Mouse (Mus musculus) CH12.LX (cell line): ENCODE measurements around the gene Nr5a2. TPM values are rescaled to one million over a fixed set of nuclear protein-coding genes. Genes with fewer than 3 reads are reported as not detected.

ENCODE experiments used
- DNase-seq: peaks from one replicate; pipeline ENCODE4 v3.0.0-alpha.2; 2013; ENCODE audit errors: extremely low read depth
- H3K27ac ChIP-seq: 2 replicates; pipeline ENCODE4 v1.5.1; 2012; ENCODE audit warnings: low read depth, mild to moderate bottlenecking, control low read depth, moderate library complexity; ENCODE audit not compliant: insufficient read depth
- H3K27me3 ChIP-seq: replicated peaks from 2 replicates; pipeline ENCODE3; 2012; ENCODE audit warnings: inconsistent platforms
- H3K36me3 ChIP-seq, 2 experiments: replicated peaks in 1 of 2; 2 replicates each; pipeline versions ENCODE3 to v1.6.1; 2012; ENCODE audit warnings: inconsistent platforms in 1 of 2, low read length in 1 of 2, mild to moderate bottlenecking in 1 of 2, mixed read lengths in 1 of 2, moderate library complexity in 1 of 2; ENCODE audit not compliant: control insufficient read depth in 1 of 2, insufficient read depth in 1 of 2
- H3K4me1 ChIP-seq, 2 experiments: 2 replicates each; pipeline ENCODE4 v1.6.1; 2012; ENCODE audit warnings: inconsistent platforms in 1 of 2, moderate library complexity in 1 of 2; ENCODE audit not compliant: insufficient read depth in 2 of 2, control insufficient read depth in 1 of 2
- H3K4me2 ChIP-seq: 2 replicates; pipeline ENCODE4 v1.6.1; 2012; ENCODE audit warnings: low read depth, mild to moderate bottlenecking, control low read depth; ENCODE audit not compliant: poor library complexity, insufficient read depth, severe bottlenecking
- H3K4me3 ChIP-seq, 3 experiments: fragments of 150-350 bp in 1 of 3; sonication (generic) in 1 of 3; replicated peaks in 1 of 3; 2 replicates each; pipeline versions ENCODE3 to v1.5.1; 2011 to 2012; ENCODE audit warnings: low read depth in 2 of 3, low read length in 2 of 3, mild to moderate bottlenecking in 2 of 3, moderate library complexity in 2 of 3, control low read depth in 1 of 3, improper control_type of control experiment in 1 of 3, inconsistent platforms in 1 of 3, mixed read lengths in 1 of 3; ENCODE audit not compliant: poor library complexity in 1 of 3
- H3K79me2 ChIP-seq: replicated peaks from 2 replicates; pipeline ENCODE4 v1.6.1; 2012; ENCODE audit warnings: mild to moderate bottlenecking, moderate library complexity; ENCODE audit not compliant: control insufficient read depth, poor library complexity, insufficient read depth, severe bottlenecking; ENCODE audit errors: extremely low read depth
- H3K9ac ChIP-seq: 2 replicates; pipeline ENCODE4 v1.6.1; 2012; ENCODE audit warnings: low read depth, mild to moderate bottlenecking, control low read depth, moderate library complexity; ENCODE audit not compliant: insufficient read depth
- H3K9me3 ChIP-seq: replicated peaks from 2 replicates; pipeline ENCODE3; 2012; ENCODE audit warnings: low read length, inconsistent platforms, mixed read lengths
- BHLHE40 ChIP-seq: IDR thresholded peaks from 2 replicates; pipeline ENCODE4 v1.6.1; 2011; ENCODE audit warnings: mild to moderate bottlenecking, low read depth, low read length, improper control_type of control experiment
- CTCF ChIP-seq, 2 experiments: IDR thresholded peaks in 1 of 2; conservative IDR thresholded peaks in 1 of 2; 2 replicates each; pipeline ENCODE4 v1.5.1; 2011 to 2012; ENCODE audit warnings: low read depth in 2 of 2, low read length in 2 of 2, improper control_type of control experiment in 1 of 2, inconsistent platforms in 1 of 2, mild to moderate bottlenecking in 1 of 2, moderate library complexity in 1 of 2
- E2F4 ChIP-seq: IDR thresholded peaks from 2 replicates; pipeline ENCODE4 v1.6.1; 2011; ENCODE audit warnings: low read depth, low read length, improper control_type of control experiment; ENCODE audit not compliant: insufficient replicate concordance
- ELF1 ChIP-seq: IDR thresholded peaks from 2 replicates; pipeline ENCODE4 v1.6.1; 2014; ENCODE audit warnings: low read depth, mild to moderate bottlenecking, inconsistent platforms, low read length, improper control_type of control experiment
- ETS1 ChIP-seq: conservative IDR thresholded peaks from 2 replicates; pipeline ENCODE4 v1.6.1; 2012; ENCODE audit warnings: low read depth, mild to moderate bottlenecking, inconsistent platforms, low read length, improper control_type of control experiment, moderate library complexity
- GABPA ChIP-seq: IDR thresholded peaks from 2 replicates; pipeline ENCODE4 v1.6.1; 2012; ENCODE audit warnings: low read depth, low read length, improper control_type of control experiment, inconsistent platforms; ENCODE audit not compliant: insufficient replicate concordance
- HCFC1 ChIP-seq: IDR thresholded peaks from 2 replicates; pipeline ENCODE4 v1.6.1; 2012; ENCODE audit warnings: low read depth, mild to moderate bottlenecking, inconsistent platforms, low read length, improper control_type of control experiment
- JUN ChIP-seq: IDR thresholded peaks from 2 replicates; pipeline ENCODE4 v1.6.1; 2011; ENCODE audit warnings: low read depth, mild to moderate bottlenecking, low read length, improper control_type of control experiment, moderate library complexity; ENCODE audit not compliant: insufficient read depth
- JUND ChIP-seq: conservative IDR thresholded peaks from 2 replicates; pipeline ENCODE4 v1.6.1; 2011; ENCODE audit warnings: low read depth, low read length, improper control_type of control experiment
- KAT2A ChIP-seq: IDR thresholded peaks from 2 replicates; pipeline ENCODE4 v1.6.1; 2012; ENCODE audit warnings: low read length, improper control_type of control experiment, inconsistent platforms; ENCODE audit not compliant: insufficient replicate concordance
- MAFK ChIP-seq: IDR thresholded peaks from 2 replicates; pipeline ENCODE4 v1.6.1; 2011; ENCODE audit warnings: low read length, improper control_type of control experiment; ENCODE audit not compliant: insufficient replicate concordance
- MEF2A ChIP-seq: IDR thresholded peaks from 2 replicates; pipeline ENCODE4 v1.6.1; 2014; ENCODE audit warnings: low read depth, mild to moderate bottlenecking, inconsistent platforms, low read length, improper control_type of control experiment, borderline replicate concordance
- MXI1 ChIP-seq: IDR thresholded peaks from 2 replicates; pipeline ENCODE4 v1.6.1; 2011; ENCODE audit warnings: mild to moderate bottlenecking, low read depth, low read length, improper control_type of control experiment
- MYC ChIP-seq: IDR thresholded peaks from 2 replicates; pipeline ENCODE4 v1.6.1; 2011; ENCODE audit warnings: low read depth, mild to moderate bottlenecking, improper control_type of control experiment, low read length
- PAX5 ChIP-seq: IDR thresholded peaks from 2 replicates; pipeline ENCODE4 v1.6.1; 2012; ENCODE audit warnings: low read length, inconsistent platforms, mixed read lengths
- POLR2A ChIP-seq: IDR thresholded peaks from 2 replicates; pipeline ENCODE4 v1.6.1; 2011; ENCODE audit warnings: low read depth, mild to moderate bottlenecking, improper control_type of control experiment, low read length
- POLR2AphosphoS2 ChIP-seq: IDR thresholded peaks from 2 replicates; pipeline ENCODE4 v1.6.1; 2011; ENCODE audit warnings: low read depth, low read length, improper control_type of control experiment
- SIN3A ChIP-seq: IDR thresholded peaks from 2 replicates; pipeline ENCODE4 v1.6.1; 2012; ENCODE audit warnings: low read length, improper control_type of control experiment, inconsistent platforms
- SMC3 ChIP-seq: IDR thresholded peaks from 2 replicates; pipeline ENCODE4 v1.6.1; 2011; ENCODE audit warnings: low read depth, low read length, improper control_type of control experiment
- ZNF384 ChIP-seq: IDR thresholded peaks from 2 replicates; pipeline ENCODE4 v1.6.1; 2012; ENCODE audit warnings: low read depth, low read length, improper control_type of control experiment, inconsistent platforms
- dilution Hi-C: fragments of 300-500 bp; cut with MboI; formaldehyde crosslinking; loops from 2 replicates; pipeline ENCODE4 v1.14.3; 2020; ENCODE audit warnings: low sequenced_read_pairs; ENCODE audit not compliant: extremely low pct_unique_long_range_greater_than_20kb, extremely low pct_ligation_motif_present
- in situ Hi-C: fragments of 300-500 bp; cut with MboI; formaldehyde crosslinking; loops from 3 replicates; pipeline ENCODE4 v1.14.3; 2019; ENCODE audit warnings: low sequenced_read_pairs, low pct_ligation_motif_present, low pct_unique_long_range_greater_than_20kb, mixed read lengths
- polyA plus RNA-seq: library from polyadenylated mRNA; unstranded; fragments of >175 nt; gene quantifications from 2 replicates; pipeline ENCODE4 v1.2.1, GENCODE M21; 2012; ENCODE audit warnings: low read depth; ENCODE audit not compliant: insufficient read length
- total RNA-seq, 2 experiments: library from RNA; depleted of rRNA; stranded (reverse); fragments of 300-350 nt in 1 of 2; fragments of >200 nt in 1 of 2; gene quantifications; 2 replicates each; pipeline ENCODE4 v1.2.3; 2012 to 2014

Nr5a2 gene
- total and polyA plus RNA-seq, 3 experiments = 0.47 to 1.3 (median 0.77) TPM

GRCm38 (mm10) chr1:136945426-136945825, 14.8 kb downstream of the Nr5a2 start:
- H3K4me3 ChIP-seq = no peak overlapping the region
- in situ Hi-C loops (no loop called here), dilution Hi-C loops (no loop called here)
- peaks cover 0 to 1% of the 10 kb centered on the region in 2 experiments for H3K36me3 ChIP-seq
- H3K4me2 ChIP-seq = no peak overlapping the region
- no peak overlapping the region for H3K27ac ChIP-seq
- no peaks in the 10 kb centered on the region for H3K9me3 ChIP-seq
- no peak overlapping the region for H3K9ac ChIP-seq
- no peaks in the 10 kb centered on the region for H3K79me2 ChIP-seq
- TF ChIP-seq MXI1 (no peak), ETS1 (no peak), GABPA (no peak)
- TF ChIP-seq, all 38 proteins: peak for 0
- Histone ChIP-seq H3K27me3 (peaks cover 9% of the 10 kb centered on the region), H3K4me1 (peaks cover 0 to 4% of the 10 kb centered on the region in 2 experiments; a peak in 2 of 4 replicates)
- DNase-seq = no peak

DNA sequence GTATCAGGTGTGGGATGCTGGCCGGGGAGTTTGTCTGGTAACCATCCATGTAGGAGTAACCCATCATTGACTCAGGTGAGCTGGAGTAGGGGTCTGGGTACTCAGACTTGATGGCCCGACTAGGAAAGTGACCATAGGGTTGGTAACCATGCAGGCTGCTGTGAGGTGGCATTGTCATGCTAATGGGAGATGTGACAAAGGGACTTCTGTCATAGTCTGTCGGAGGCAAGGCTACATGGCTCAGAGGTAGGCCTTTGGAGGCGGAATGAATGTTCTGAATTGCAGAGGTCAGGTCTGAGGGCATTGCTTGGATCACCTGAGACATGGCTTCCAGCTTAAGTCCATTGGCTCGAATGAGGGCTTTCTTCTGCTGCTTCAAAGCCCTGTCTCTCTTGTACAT, 19.6 kb downstream of the Nr5a2 start:
- no peaks in the 10 kb centered on the region for H3K9me3 ChIP-seq
- no peak overlapping the region for H3K4me2 ChIP-seq
- H3K27ac ChIP-seq = no peak overlapping the region
- TF ChIP-seq E2F4 (no peak), PAX5 (no peak), ELF1 (no peak), POLR2A (no peak), JUN (no peak), SMC3 (no peak), JUND (no peak), POLR2AphosphoS2 (no peak), SIN3A (no peak), KAT2A (no peak), BHLHE40 (no peak), MYC (no peak)
- TF ChIP-seq, all 38 proteins: peak for 0
- Histone ChIP-seq H3K4me3 (no peak overlapping the region), H3K9ac (no peak overlapping the region), H3K27me3 (no peaks in the 10 kb centered on the region), H3K4me1 (peaks cover 2 to 5% of the 10 kb centered on the region in 2 experiments; a peak in 2 of 4 replicates), H3K36me3 (peaks cover 0 to 2% of the 10 kb centered on the region in 2 experiments), H3K79me2 (no peaks in the 10 kb centered on the region)
- dilution Hi-C loops = no loop called here
- no peak for DNase-seq
- in situ Hi-C loops = no loop called here

DNA sequence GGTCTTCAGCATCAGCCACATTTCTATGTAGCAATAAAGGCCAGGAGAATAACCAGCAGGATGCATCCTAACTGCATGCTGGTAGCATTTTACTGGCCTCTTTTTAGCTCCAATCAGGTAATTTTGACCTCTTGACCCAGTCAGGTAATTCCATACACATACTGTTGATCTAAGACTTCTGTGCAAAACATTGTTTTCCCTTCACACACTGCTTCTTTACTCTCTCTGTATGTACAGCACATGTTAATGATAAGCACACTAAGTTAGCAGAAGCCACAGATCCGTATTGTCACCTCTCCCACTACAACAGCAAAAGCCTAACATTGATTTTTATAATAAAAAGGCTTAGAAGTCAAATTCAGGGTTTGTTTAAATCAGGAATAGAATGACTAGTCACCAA, 21.0 kb downstream of the Nr5a2 start:
- TF ChIP-seq ELF1 (no peak), MYC (no peak), HCFC1 (no peak), MAFK (no peak), MEF2A (no peak), GABPA (no peak), ZNF384 (no peak), KAT2A (no peak), ETS1 (no peak), CTCF (conservative IDR thresholded peaks at IDR 0.05 in 1 of 2, IDR thresholded peaks at IDR 0.05 in 1 of 2; ENCODE audit: low read depth in 2 of 2, low read length in 2 of 2) (no peak)
- no peak overlapping the region for H3K4me2 ChIP-seq
- no peak overlapping the region for H3K9ac ChIP-seq
- dilution Hi-C loops (no loop called here), in situ Hi-C loops (no loop called here)
- no peak for DNase-seq
- peaks cover 0 to 2% of the 10 kb centered on the region in 2 experiments for H3K36me3 ChIP-seq
- peaks cover 2 to 5% of the 10 kb centered on the region in 2 experiments; a peak in 2 of 4 replicates for H3K4me1 ChIP-seq
- H3K79me2 ChIP-seq = no peaks in the 10 kb centered on the region
- H3K27me3 ChIP-seq = no peaks in the 10 kb centered on the region
- H3K27ac ChIP-seq = no peak overlapping the region
- H3K9me3 ChIP-seq = no peaks in the 10 kb centered on the region
- H3K4me3 ChIP-seq = no peak overlapping the region
